Mouse (Mus musculus): ENCODE measurements around the gene Slc2a4.
"Not testable (repeated sequence)": the region's sequence is repeated elsewhere in the genome, so short reads cannot be mapped to it uniquely, and the experiment has no call there.

Gene Slc2a4

DNA sequence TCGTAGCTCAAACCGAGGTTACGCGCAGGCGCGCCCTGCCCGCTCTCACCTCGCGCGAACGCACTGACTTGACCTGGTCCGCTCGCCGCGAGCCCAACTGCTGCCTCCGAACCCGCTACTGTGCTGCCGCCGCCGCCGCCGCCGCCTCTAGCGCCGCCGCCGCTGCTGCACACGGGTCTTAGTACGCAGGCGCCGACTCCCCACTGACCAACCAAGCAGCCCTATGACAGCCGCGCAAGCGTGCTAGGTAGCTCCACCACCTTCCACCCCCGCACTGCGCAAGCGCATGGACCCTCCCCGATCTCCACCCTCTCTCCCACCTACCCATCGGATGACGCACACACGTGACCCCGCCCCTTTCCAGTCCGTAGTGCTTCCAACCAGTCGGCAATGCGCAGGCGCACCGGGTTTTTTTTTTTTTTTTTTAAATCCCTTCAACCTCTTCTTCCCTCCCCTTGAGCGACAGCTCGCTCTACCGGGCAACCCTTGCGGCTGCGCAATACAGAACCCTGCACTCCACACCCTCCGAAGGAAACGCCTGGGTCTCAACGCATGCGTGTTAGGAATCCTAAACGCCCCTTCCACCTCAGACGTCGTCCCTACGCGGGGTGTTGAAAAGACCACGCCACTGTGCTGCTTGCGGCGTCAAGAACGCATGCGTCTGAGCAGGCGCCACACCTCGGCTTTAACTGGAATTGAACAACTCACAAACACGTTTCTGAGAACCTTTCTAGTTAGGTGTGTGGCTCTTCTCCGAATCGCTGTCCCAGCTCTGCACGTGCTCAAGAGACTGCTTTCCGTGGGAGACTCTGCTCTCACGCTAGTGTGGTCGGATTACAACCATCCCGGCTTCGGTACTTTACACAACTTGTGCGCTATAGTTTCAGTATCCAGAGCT is 26.6 kb downstream of the Slc2a4 start, which contains the start of gene Eif5a:
Eif5a (minus strand) TSS at position 845 of the 898 bp plus-strand sequence.
- intact Hi-C loops (cut with DNase I), result no loop called here

DNA sequence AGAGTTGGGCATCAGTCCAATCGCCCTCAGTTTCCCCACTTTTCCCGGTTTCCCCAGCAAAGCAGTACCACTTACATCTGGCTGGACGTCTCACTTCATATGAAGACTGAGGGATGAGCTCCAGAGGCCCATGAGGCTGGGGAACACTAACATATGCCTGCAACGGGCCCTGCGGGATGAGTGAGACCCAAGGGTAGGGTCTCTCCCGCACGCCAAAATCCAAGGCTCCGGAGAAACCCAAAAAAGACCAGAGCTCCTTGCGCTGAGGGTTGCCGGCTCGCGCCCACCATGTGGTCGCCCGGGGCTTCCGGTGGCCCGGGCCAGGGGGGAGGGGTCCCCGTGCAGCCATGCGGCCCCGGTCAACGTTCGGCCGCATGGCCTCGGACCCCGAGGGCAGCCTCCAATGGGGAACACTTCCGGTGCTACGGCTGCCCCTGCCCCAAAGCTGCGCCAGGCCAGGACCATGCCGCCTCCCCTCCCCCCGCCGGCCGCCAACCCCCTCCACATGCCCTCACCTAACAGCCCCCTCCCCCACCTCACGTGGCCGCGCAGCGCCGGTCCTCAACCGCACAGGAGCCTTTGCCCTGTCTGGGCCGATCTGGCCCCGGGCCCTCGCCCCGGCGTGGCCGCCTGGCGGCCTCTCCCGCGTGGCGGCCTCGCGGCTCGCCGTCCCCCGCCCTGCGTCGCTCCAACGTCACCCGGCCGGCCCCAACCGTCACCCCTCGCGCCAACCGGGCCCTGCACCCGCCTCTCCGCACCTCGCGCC is 27.5 kb downstream of the Slc2a4 start:
- intact Hi-C loops (cut with DNase I), result no loop called here

DNA sequence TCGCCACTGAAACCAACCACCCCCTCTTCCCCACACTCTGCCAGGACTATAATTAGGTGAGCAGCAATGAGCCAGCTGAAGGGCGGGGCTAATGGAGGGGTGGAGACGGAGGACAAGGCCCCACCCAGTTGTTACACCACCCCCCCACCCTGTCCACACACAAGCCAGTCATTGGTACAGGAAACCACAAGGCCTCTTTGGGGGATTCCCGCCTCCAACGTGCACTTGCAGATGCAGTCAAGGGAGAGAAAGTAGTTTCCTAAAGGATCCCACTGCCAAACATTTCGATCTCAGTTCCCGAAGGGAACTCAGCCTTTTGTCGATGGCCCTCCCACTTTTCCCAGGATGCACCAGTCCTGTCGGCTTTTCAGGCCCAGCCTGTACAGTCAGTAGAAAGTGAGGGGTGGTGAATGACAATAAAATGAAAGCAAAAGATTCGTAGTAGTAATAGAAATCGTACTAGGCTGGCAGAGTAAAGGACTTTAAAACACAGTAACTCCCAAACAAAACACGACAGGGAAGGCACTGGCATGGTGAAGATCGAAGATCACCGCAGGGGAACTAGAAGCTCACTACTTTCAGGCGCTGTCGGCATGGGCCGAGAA is 28.2 kb downstream of the Slc2a4 start:
- intact Hi-C loops (cut with DNase I), result no loop called here

DNA sequence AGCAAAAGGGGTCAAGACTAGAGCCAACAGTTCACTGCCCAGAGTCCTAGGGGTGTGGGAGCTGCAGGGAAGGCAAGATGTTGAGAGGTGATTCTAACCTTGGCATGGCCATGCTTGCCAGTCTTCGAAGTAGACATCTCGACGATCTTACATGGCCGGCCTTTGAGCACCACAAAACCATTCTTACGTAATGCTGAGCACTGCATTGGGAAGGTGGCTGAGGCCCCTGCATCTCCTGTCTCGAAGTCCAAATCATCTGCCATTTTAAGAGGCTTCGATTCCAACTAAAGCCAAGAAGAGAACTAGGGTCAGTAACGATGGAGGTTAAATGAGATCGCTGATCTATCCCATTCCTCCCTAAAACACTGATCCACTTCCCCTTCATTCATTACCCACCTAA is 28.9 kb downstream of the Slc2a4 start:
- intact Hi-C loops (cut with DNase I), result no loop called here

DNA sequence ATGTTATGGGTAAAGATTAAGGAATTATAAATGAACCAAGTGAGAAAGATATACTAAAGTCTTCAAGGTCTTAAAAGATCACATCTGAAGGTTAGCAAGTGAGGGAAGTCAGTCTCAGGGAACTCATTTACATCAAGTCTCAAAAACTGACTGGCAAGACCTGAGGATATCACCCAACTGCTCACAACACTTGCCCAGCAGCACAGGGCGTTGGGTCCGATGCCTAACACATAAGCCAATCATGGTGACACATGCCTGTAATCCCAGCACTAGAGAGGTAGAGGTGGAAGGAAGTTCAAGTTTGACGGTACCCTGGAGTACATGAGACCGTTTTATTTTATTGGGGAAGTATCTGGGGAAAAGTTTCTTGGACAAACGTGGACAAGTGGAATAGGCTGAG is 29.9 kb downstream of the Slc2a4 start:
- intact Hi-C loops (cut with DNase I), result no loop called here

DNA sequence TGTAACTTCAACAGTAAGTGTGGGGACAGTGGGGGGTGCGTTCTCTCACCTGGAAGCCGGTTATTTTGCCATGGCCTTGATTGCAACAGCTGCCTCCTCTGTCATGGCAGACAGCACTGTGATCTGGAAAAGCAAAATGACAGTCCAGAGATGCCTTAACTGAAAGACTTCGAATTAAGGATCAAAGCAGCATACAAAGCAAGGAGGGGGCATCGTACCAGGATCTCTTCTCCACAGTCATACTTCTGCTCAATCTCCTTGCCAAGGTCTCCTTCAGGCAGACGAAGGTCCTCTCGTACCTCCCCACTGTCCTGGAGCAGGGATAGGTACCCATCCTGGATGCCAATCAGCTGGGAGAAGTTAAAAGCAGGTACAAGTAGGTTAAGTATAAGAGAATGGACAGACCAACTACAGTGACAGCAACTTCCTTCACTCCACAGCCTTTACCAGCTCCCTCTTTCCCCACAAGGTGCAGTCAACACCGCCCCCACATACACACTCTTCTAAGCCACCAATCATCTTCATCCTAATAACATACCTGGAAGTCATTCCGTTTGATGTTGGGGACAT is 30.5 kb downstream of the Slc2a4 start:
- intact Hi-C loops (cut with DNase I), result no loop called here

DNA sequence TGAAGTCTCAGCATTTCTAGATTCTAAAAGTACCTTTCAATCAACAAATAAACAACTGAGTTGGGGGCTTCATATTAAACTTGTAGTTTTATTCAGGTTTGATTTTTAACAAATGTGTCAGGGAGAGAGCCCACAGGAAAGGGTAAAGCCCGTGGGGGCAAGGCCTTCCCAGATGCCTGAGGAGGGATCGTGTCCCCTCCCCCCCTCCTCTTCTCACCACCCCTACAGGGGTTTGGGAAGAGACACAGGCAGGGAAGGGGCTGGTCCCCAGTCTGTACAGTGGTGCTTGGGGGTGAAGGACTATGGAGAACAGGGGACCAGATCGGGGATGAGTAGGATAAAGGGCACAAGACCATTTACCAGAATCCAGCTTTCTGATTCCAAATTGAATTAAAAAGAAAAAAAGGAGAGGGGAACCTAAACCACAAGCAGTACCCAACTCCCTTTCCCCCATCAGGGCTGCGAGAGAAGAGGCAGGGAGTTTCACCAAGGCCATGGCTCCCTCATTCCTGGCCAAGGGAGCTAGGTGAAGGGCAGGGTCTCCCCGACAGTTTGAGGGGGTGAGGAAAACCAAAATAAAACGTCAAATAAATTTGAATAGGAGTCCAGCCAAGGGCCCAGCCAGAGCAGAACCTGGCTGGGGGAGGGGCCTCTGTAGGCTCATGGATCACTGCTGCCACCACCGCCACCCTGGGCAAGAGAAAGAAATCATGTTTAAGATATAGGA is 31.2 kb downstream of the Slc2a4 start:
- intact Hi-C loops (cut with DNase I), result not testable (repeated sequence)

DNA sequence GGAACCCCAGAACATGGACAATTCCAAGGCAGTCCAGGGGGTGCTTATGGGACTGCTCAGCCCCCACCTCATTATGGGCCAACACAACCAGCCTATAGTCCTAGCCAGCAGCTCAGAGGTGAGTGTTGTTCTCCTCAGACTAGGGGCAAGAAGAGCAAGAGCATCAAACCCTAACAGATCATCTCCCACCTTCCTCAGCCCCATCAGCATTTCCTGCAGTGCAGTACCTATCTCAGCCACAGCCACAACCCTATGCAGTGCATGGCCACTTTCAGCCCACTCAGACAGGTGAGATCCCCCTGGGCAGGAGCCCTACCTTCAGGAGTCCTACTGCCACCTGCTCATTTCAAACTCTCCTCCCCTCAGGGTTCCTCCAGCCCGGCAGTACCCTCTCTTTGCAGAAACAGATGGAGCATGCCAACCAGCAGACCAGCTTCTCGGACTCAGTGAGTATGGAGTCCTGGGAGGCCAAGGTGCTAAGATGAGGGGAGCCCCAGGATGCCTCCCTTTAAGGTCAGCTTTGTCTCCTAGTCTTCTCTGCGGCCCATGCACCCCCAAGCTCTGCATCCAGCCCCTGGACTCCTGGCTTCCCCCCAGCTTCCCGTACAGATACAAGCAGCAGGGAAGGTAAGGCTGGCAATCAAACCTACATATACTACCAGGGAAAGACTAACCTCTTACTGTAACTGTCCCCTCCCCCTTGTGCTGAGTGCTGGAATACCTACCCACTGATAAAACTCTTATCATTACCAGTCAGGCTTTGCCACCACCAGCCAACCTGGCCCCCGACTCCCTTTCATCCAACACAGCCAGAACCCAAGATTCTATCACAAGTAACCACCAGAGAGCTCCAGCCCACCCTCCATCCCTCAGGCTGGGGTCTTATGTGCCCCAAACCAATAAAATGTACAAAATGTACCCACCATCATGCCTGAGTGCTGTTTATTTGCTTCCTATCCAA is 32.0 kb downstream of the Slc2a4 start:
- intact Hi-C loops (cut with DNase I), result no loop called here

DNA sequence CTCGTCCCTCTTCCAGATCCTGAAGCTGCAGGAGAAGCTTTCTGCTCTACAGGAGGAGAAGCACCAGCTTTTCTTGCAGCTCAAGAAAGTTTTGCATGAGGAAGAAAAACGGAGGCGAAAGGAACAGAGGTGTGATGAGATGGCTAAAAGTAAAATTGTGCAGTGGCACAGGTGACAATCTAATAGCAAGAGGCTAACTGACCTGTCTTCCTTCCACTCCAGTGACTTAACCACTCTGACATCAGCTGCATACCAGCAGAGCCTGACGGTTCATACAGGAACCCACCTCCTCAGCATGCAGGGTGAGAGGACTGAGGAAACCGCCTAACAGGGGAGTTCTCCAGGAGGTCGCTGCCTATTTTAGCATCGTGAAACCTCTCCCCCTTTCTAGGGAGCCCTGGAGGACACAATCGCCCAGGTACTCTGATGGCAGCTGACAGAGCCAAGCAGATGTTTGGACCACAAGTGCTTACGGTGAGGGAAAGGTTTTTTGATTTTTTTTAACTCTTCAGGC is 33.0 kb downstream of the Slc2a4 start:
- intact Hi-C loops (cut with DNase I), result no loop called here

DNA sequence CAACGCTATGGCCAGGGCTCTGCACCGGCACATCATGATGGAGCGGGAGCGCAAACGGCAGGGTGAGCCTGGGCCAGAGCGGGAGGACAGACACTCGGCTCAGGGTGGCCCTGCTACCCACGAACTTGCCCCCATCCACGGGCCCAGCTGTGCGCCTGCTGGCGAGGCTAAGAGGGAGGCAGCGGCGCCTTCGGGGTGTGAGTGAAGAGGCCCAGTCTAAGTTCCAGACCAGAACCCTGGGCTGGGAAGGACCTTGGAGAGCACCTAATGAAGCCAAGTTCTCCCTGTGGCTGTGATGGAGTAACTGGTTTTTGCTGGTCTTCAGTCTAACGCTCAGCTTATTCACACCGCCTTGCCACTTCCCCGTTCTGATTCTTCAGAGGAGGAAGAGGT is 33.6 kb downstream of the Slc2a4 start:
- intact Hi-C loops (cut with DNase I), result no loop called here

DNA sequence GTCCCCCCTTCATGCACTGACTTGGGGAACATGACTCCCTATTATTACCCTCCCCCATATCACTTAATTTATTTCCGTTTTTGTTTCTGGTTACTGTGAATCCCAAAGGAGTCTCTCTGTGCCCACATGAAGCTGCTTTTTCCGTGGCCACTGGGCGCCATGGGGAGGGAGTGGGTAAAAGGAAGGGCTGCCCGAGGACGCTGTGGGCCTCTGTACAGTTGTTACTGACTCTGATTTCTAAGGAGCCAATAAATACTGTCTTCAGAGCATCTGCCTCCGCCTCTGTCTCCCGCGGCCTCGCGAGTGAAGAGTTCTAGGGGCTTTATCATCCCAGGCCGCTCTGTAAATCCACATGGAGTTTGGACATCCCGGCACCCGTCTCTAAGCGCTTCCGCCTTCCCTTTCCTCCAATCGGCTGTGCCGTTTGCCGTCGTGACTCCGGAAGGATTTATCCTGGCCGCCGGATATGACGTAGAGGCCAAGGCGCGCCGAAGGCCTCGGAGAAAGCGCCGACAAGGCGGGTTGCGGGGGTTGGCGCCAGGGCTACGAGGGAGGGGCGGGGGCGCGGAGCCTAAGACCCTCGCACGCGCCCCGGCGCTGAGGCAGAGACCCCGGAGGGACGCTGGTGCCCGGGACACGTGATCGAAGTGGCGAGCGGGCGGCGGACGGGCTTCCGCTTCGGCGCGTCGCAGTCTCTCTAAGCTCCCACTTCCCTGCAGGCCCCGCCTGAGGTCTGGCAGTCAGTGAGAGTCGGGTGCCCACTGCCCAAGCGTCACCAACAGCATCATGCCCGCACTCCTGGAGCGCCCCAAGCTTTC is 34.2 kb downstream of the Slc2a4 start, which contains the start of gene Gps2:
Gps2 (plus strand) TSS at position 335 of the 818 bp plus-strand sequence.
- intact Hi-C loops (cut with DNase I), result no loop called here

DNA sequence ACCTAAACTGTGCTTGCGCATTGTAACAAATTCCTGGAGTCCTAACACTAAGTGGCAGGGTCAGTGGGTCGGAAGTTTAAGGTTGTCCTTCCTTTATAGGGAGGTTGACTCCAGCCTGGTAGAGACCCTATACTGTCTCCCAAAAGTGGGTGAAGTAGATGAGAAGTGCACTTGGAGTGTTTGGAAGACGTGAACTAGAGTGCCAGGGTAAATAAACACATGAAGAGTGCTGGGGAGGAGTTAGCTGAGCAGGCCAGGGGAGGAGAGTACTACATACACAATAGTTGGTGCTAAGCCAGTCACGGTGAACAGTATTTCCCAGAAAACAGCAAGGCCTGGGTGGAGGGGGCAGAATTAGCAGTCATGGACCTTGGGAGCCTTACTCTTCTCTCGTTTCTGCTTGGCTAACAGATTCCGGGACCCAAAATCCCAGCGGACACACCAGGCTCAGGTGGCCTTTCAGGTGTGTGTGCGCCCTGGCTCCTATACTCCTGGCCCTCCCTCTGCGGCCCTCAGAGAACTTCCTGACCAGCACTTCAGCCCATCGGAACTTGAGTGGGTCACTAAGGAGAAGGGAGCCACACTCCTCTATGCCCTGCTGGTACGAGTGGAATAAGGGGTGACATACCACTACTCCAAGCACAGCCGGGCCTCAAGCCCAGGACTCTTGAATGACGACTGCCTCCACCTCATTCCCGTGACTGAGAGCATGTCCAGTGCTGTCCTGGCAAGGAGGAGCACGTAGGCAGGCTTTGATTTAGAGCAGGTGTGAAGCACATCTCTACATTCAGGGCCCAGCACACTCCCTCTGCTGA is 35.1 kb downstream of the Slc2a4 start:
- intact Hi-C loops (cut with DNase I), result no loop called here

DNA sequence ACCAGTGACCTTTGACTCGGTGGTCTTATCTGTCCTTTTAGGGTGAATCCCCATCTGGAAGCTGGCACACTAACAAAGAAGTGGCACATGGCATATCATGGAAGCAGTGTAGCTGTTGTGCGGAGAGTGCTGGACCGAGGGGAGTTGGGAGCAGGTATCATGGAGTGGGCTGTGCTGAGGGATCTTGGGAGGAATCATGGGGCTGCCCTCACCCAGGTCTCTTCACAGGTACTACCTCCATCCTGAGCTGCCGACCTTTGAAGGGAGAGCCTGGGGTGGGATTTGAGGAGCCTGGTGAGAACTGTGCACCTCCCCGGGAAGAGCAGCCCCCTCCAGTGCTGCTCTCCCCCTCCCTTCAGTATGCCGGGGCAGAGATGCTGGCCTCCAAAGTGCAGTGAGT is 36.3 kb downstream of the Slc2a4 start:
- intact Hi-C loops (cut with DNase I), result no loop called here

DNA sequence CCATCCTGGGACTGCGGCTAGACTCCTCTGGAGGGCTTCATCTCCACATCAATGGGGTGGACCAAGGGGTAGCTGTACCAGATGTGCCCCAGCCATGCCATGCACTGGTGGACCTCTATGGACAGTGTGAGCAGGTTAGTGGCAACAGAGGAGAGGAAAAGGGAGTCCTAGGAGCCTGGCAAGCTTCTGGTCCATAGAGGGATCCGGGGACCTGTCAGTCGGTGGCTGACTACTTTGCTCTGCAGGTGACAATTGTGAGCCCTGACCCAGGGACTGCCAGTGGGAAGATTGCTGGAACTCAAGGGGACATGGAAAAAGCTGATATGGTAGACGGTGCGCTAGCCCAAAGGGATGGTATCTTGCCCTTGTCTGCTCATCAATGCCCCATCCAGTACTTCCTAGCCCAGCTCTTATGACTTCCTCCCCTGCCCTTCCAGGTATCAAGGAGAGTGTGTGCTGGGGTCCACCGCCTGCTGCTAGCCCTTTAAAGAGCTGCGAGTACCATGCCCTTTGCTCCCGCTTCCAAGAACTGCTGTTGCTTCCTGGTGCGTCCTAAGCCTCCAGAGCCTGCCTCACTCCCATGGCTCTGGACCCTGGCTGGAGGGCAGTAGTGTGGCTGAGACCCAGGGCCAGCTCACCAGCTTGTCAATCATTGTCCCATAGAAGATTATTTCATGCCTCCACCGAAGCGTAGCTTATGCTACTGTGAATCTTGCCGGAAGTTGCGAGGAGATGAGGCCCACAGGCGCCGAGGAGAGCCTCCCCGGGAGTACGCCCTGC is 37.0 kb downstream of the Slc2a4 start:
- intact Hi-C loops (cut with DNase I), result no loop called here

DNA sequence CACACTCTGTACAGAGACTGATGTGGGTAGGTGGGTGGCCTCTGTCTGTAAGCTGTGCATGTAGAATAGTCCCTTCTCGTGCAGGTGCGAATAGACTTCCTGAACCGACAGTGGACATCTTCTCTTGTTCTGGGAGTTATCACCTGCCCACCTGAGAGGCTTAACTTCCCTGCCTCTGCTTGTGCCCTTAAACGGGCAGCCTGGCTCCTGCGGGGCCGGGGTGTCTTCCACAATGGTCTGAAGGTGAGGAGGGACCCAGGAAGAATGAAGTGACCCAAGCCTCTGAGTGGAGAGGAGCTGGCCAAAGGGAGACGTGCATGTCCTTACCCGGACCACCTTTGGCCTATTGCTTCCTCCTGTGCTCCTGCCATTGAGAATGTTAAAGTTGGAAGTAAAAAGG is 37.8 kb downstream of the Slc2a4 start:
- intact Hi-C loops (cut with DNase I), result no loop called here

DNA sequence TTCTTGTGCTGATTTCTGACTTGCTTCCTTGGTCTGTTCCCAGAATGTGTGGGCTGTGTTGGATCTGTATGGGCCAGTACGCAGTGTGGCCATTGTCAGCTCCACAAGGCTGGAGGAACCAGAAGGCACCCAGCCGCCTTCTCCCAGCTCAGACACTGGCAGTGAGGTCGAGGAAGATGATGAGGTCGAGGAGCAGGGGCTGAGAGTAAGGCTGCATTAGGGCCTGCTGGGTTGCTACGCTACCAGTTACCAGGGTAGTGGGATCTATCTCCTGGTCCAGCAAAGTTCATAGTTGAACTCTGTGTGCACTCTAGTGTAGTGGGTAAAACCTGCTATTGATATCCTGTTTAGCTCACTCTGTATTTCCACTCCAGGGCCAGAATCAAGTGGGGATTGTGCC is 38.8 kb downstream of the Slc2a4 start:
- intact Hi-C loops (cut with DNase I), result no loop called here

DNA sequence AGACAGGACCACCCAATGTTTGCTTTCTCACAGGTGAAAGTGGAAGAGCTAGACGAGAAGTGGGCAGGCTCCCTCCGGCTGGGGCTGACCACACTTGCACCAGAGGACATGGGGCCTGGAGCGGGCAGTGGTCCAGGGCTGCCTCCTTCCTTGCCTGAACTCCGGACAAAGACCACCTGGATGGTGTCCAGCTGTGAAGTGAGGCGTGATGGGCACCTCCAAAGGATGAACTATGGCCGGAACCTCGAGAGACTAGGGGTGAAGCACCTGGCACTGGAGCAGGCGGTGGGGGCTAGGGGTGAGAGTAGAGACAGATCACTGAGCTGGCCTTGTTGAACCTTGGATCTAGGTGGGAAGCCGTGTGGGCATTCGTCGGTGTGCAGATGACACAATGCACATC is 39.3 kb downstream of the Slc2a4 start:
- intact Hi-C loops (cut with DNase I), result no loop called here
